Mouse (Mus musculus) embryonic facial prominence, embryonic 15.5 days (tissue): ENCODE data around the gene Klhl32. TPM values are rescaled to one million over a fixed set of nuclear protein-coding genes. Genes with fewer than 3 reads are reported as not detected.

ENCODE experiments used
- ATAC-seq: fragments of 200-750 bp; cut with Nextera tagmentation; 2 replicates; pipeline ENCODE4 v1.8.0; 2017; ENCODE audit warnings: low read depth, moderate TSS enrichment; ENCODE audit not compliant: insufficient number of reproducible peaks, low FRiP score, low TSS enrichment
- H3K27ac ChIP-seq: fragments of 300-500 bp; sonication (generic); replicated peaks from 2 replicates; pipeline ENCODE4 v1.5.1; 2015; ENCODE audit warnings: mild to moderate bottlenecking, inconsistent platforms
- H3K27me3 ChIP-seq: fragments of 300-500 bp; sonication (generic); 2 replicates; pipeline ENCODE4 v1.6.1; 2015; ENCODE audit warnings: inconsistent platforms
- H3K36me3 ChIP-seq: fragments of 300-500 bp; sonication (generic); 2 replicates; pipeline ENCODE4 v1.6.1; 2015; ENCODE audit warnings: mild to moderate bottlenecking, inconsistent platforms
- H3K4me1 ChIP-seq: fragments of 300-500 bp; sonication (generic); 2 replicates; pipeline ENCODE4 v1.6.1; 2015; ENCODE audit warnings: inconsistent platforms
- H3K4me2 ChIP-seq: fragments of 300-500 bp; sonication (generic); replicated peaks from 2 replicates; pipeline ENCODE4 v1.6.1; 2015; ENCODE audit warnings: mild to moderate bottlenecking, inconsistent platforms
- H3K4me3 ChIP-seq: fragments of 300-500 bp; sonication (generic); replicated peaks from 2 replicates; pipeline ENCODE4 v1.5.1; 2015; ENCODE audit warnings: mild to moderate bottlenecking, inconsistent platforms
- H3K9ac ChIP-seq: fragments of 300-500 bp; sonication (generic); 2 replicates; pipeline ENCODE4 v1.6.1; 2015; ENCODE audit warnings: inconsistent platforms
- H3K9me3 ChIP-seq: fragments of 300-500 bp; sonication (generic); replicated peaks from 2 replicates; pipeline ENCODE4 v1.6.1; 2016; ENCODE audit warnings: inconsistent platforms
- WGBS: fragments of 180-500 bp; shearing (Covaris S2); methylation state at CpG from one replicate; pipeline ENCODE4 v1.1.7; 2015; 5-methylcytosine and 5-hydroxymethylcytosine counted together
- polyA plus RNA-seq: library from polyadenylated mRNA; unstranded; fragments of >200 nt; fragmentation: Nextera tagmentation; extraction: Ambion mirVana; gene quantifications from 2 replicates; pipeline ENCODE4 v1.2.1, GENCODE M21; 2015

Gene Klhl32
- polyA plus RNA-seq, 1 experiment from 2014 or later = 6.3 TPM

- H3K27me3 ChIP-seq = no peaks in the 10 kb centered on the region
- no peak overlapping the region for H3K9ac ChIP-seq
- no peak for ATAC-seq
- H3K27ac ChIP-seq = no peak overlapping the region
- no peaks in the 10 kb centered on the region for H3K9me3 ChIP-seq
- H3K4me2 ChIP-seq = no peak overlapping the region
- no peaks in the 10 kb centered on the region for H3K36me3 ChIP-seq
- H3K4me1 ChIP-seq = 0 out of 2 replicates have a peak, but pooled peaks cover 3% of the 10 kb centered on the region
- WGBS = 68% methylated on average over 2 of the region's 2 CpGs
- H3K4me3 ChIP-seq = no peak overlapping the region
These were observed 55.7 kb downstream of the Klhl32 start for GRCm38 (mm10) chr4:24795180-24795579.

GRCm38 (mm10) chr4:24793726-24794345, 57.1 kb downstream of the Klhl32 start:
- no peak for ATAC-seq
- H3K27ac ChIP-seq = no peak overlapping the region
- WGBS = 36% methylated on average over 7 of the region's 7 CpGs

DNA sequence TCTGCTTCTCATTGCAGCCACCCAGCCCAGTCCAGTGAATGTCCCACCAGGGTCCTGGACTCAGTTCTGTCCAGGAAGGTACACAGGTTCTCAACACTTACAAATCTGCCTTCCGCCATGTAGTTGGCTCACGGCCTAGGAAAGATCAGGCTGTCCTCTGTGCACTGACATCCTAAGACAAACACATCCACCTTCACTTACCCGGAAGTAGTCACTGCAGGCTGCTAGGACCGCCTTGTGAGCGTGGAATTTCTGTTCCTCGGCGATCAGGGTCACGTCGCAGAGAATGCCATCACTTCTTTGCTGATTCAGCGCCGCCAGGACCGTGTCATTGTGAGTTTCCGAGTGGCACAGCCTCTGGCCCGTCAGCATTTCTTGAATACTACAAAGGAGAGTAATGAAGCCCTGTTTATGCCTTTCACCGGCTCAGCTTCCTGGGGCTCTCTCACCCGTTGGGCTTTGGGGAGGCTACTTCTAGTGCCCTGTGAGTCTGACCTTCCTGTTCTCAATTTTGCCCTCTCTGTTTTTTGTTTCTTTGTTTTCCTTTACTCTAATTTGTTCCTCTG, 58.4 kb downstream of the Klhl32 start:
- no peak for ATAC-seq
- no peak overlapping the region for H3K9ac ChIP-seq
- no peaks in the 10 kb centered on the region for H3K36me3 ChIP-seq
- H3K4me3 ChIP-seq = no peak overlapping the region
- H3K9me3 ChIP-seq = no peaks in the 10 kb centered on the region
- WGBS = 36% methylated on average over 16 of the region's 16 CpGs
- no peak overlapping the region for H3K27ac ChIP-seq
- 0 out of 2 replicates have a peak overlapping the region, but pooled peaks have one; percentile 8 for H3K4me2 ChIP-seq
- H3K4me1 ChIP-seq = 0 out of 2 replicates have a peak, but pooled peaks cover 3% of the 10 kb centered on the region
- no peaks in the 10 kb centered on the region for H3K27me3 ChIP-seq

More at GRCm38 (mm10) chr4:24793726-24794345, 57.1 kb downstream of the Klhl32 start:
- Histone ChIP-seq H3K4me3 (no peak overlapping the region), H3K36me3 (no peaks in the 10 kb centered on the region), H3K4me2 (no peak overlapping the region), H3K9ac (no peak overlapping the region), H3K9me3 (no peaks in the 10 kb centered on the region), H3K4me1 (0 out of 2 replicates have a peak, but pooled peaks cover 3% of the 10 kb centered on the region), H3K27me3 (no peaks in the 10 kb centered on the region)

- Histone ChIP-seq H3K4me2 (no peak overlapping the region), H3K9me3 (no peaks in the 10 kb centered on the region), H3K36me3 (no peaks in the 10 kb centered on the region), H3K4me3 (no peak overlapping the region), H3K9ac (no peak overlapping the region), H3K27ac (no peak overlapping the region), H3K4me1 (no peaks in the 10 kb centered on the region), H3K27me3 (no peaks in the 10 kb centered on the region)
- 89% methylated on average over 1 of the region's 1 CpGs for WGBS
- ATAC-seq = no peak
These were observed 61.6 kb downstream of the Klhl32 start for GRCm38 (mm10) chr4:24789331-24789730.

- 67% methylated on average over 7 of the region's 7 CpGs for WGBS
- H3K36me3 ChIP-seq = no peaks in the 10 kb centered on the region
- ATAC-seq = no peak
- H3K4me3 ChIP-seq = no peak overlapping the region
- no peak overlapping the region for H3K4me2 ChIP-seq
- no peaks in the 10 kb centered on the region for H3K4me1 ChIP-seq
- no peaks in the 10 kb centered on the region for H3K9me3 ChIP-seq
- no peaks in the 10 kb centered on the region for H3K27me3 ChIP-seq
- no peak overlapping the region for H3K9ac ChIP-seq
- H3K27ac ChIP-seq = no peak overlapping the region
These were observed 65.0 kb downstream of the Klhl32 start for GRCm38 (mm10) chr4:24785757-24786532.

GRCm38 (mm10) chr4:24765919-24766318, 85.0 kb downstream of the Klhl32 start:
- Histone ChIP-seq H3K4me2 (no peak overlapping the region), H3K4me1 (no peaks in the 10 kb centered on the region), H3K36me3 (no peaks in the 10 kb centered on the region), H3K9ac (no peak overlapping the region), H3K4me3 (no peak overlapping the region), H3K9me3 (no peaks in the 10 kb centered on the region), H3K27me3 (no peaks in the 10 kb centered on the region), H3K27ac (no peak overlapping the region)
- WGBS = 80% methylated on average over 2 of the region's 2 CpGs
- ATAC-seq = no peak

GRCm38 (mm10) chr4:24765469-24765868, 85.5 kb downstream of the Klhl32 start:
- Histone ChIP-seq H3K27me3 (no peaks in the 10 kb centered on the region), H3K4me1 (no peaks in the 10 kb centered on the region), H3K9me3 (no peaks in the 10 kb centered on the region), H3K4me3 (no peak overlapping the region), H3K9ac (no peak overlapping the region), H3K36me3 (no peaks in the 10 kb centered on the region), H3K4me2 (no peak overlapping the region), H3K27ac (no peak overlapping the region)
- no peak for ATAC-seq
- WGBS = 67% methylated on average over 3 of the region's 3 CpGs

DNA sequence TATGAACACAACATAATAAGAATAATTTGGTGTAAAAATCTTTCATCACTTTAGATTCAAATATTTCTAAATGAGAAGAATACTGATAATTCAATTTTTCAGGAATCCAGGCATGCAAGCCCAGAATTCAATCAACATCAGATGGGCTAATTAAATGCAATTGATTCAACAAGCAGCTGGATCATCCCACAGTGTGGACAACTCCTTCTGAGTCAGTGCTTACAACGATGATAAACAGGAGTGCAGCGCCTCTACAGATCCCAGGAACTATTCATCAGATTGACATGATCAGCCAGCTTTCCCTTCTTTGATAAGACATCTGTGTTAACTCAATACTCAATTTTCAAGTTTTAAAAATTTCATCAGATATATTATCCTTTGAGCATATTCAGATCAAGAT, 86.4 kb downstream of the Klhl32 start:
- Histone ChIP-seq H3K27me3 (no peaks in the 10 kb centered on the region), H3K36me3 (no peaks in the 10 kb centered on the region), H3K9ac (no peak overlapping the region), H3K4me1 (no peaks in the 10 kb centered on the region), H3K27ac (no peak overlapping the region), H3K4me3 (no peak overlapping the region), H3K9me3 (no peaks in the 10 kb centered on the region), H3K4me2 (no peak overlapping the region)
- 75% methylated on average over 2 of the region's 2 CpGs for WGBS
- ATAC-seq = no peak

DNA sequence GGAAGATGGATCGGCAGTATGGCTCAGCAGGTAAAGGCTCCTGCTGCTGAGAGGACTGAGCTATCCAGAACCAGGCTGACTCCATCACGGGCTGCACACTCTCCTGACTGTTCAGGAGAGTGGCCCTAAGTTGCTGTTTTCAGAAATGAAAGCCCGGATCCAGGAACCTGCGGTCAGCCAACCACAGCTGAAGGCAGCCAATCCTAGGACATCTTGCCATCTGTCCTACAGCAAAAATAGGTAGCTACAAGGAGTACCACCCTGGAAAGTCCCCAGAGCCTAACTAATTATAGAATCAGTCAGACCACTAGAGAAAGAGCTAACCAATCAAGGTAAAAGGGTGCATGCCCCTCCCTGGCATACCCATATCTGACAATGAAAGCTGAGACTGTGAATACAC, 87.5 kb downstream of the Klhl32 start:
- 84% methylated on average over 4 of the region's 4 CpGs for WGBS
- ATAC-seq = no peak
- H3K36me3 ChIP-seq = no peaks in the 10 kb centered on the region
- H3K27me3 ChIP-seq = no peaks in the 10 kb centered on the region
- H3K4me2 ChIP-seq = no peak overlapping the region
- H3K9me3 ChIP-seq = no peaks in the 10 kb centered on the region
- H3K9ac ChIP-seq = no peak overlapping the region
- no peak overlapping the region for H3K4me3 ChIP-seq
- no peaks in the 10 kb centered on the region for H3K4me1 ChIP-seq
- H3K27ac ChIP-seq = no peak overlapping the region

GRCm38 (mm10) chr4:24758954-24759353, 92.0 kb downstream of the Klhl32 start:
- H3K27me3 ChIP-seq = no peaks in the 10 kb centered on the region
- no peaks in the 10 kb centered on the region for H3K36me3 ChIP-seq
- WGBS = 89% methylated on average over 1 of the region's 1 CpGs
- ATAC-seq = no peak
- H3K4me1 ChIP-seq = no peaks in the 10 kb centered on the region
- no peak overlapping the region for H3K27ac ChIP-seq
- H3K4me2 ChIP-seq = no peak overlapping the region
- no peaks in the 10 kb centered on the region for H3K9me3 ChIP-seq
- no peak overlapping the region for H3K9ac ChIP-seq
- no peak overlapping the region for H3K4me3 ChIP-seq

GRCm38 (mm10) chr4:24752517-24753208, 98.3 kb downstream of the Klhl32 start:
- Histone ChIP-seq H3K4me2 (no peak overlapping the region), H3K36me3 (no peaks in the 10 kb centered on the region), H3K9ac (no peak overlapping the region), H3K9me3 (no peaks in the 10 kb centered on the region), H3K4me3 (no peak overlapping the region), H3K27me3 (no peaks in the 10 kb centered on the region), H3K4me1 (no peaks in the 10 kb centered on the region), H3K27ac (no peak overlapping the region)
- no peak for ATAC-seq
- 64% methylated on average over 8 of the region's 8 CpGs for WGBS
